Mouse (Mus musculus): Measurements from ENCODE around the gene Ccnb2.
"Not testable (repeated sequence)": the region's sequence is repeated elsewhere in the genome, so short reads cannot be mapped to it uniquely, and the experiment has no call there.

Ccnb2 gene

GRCm38 (mm10) chr9:70421257-70422056 is at the start of gene Ccnb2:
Gene Ccnb2 (minus strand): TSS chr9:70421547.
- peak; percentile 91 for DNase-seq (ENCODE audit: extremely low spot score)

- DNase-seq (ENCODE audit: extremely low spot score): not testable (repeated sequence)
These were observed 41.7 kb upstream of the Ccnb2 start for GRCm38 (mm10) chr9:70463091-70463490.

GRCm38 (mm10) chr9:70452371-70452770 is 31.0 kb upstream of the Ccnb2 start:
- no peak for DNase-seq (ENCODE audit: extremely low spot score)

- DNase-seq (ENCODE audit: extremely low spot score): no peak
These were observed 27.7 kb upstream of the Ccnb2 start for GRCm38 (mm10) chr9:70449072-70449471.

GRCm38 (mm10) chr9:70439959-70440358 is 18.6 kb upstream of the Ccnb2 start:
- DNase-seq (ENCODE audit: extremely low spot score): no peak

GRCm38 (mm10) chr9:70422661-70423060 is 1.3 kb upstream of the Ccnb2 start:
- DNase-seq (ENCODE audit: extremely low spot score): no peak

GRCm38 (mm10) chr9:70416412-70416811 is 4.9 kb downstream of the Ccnb2 start:
- DNase-seq (ENCODE audit: extremely low spot score): no peak

- no peak for DNase-seq (ENCODE audit: extremely low spot score)
These were observed 8.3 kb downstream of the Ccnb2 start for GRCm38 (mm10) chr9:70413038-70413437.

GRCm38 (mm10) chr9:70410668-70411067 is 10.7 kb downstream of the Ccnb2 start:
- no peak for DNase-seq (ENCODE audit: extremely low spot score)

- DNase-seq (ENCODE audit: extremely low spot score): no peak
These were observed 11.6 kb downstream of the Ccnb2 start for GRCm38 (mm10) chr9:70409743-70410142.

GRCm38 (mm10) chr9:70408791-70409190 is 12.6 kb downstream of the Ccnb2 start:
- no peak for DNase-seq (ENCODE audit: extremely low spot score)

- no peak for DNase-seq (ENCODE audit: extremely low spot score)
These were observed 14.8 kb downstream of the Ccnb2 start for GRCm38 (mm10) chr9:70406596-70406995.

- DNase-seq (ENCODE audit: extremely low spot score): no peak
These were observed 19.3 kb downstream of the Ccnb2 start for GRCm38 (mm10) chr9:70401937-70402539.

GRCm38 (mm10) chr9:70396083-70396482 is 25.3 kb downstream of the Ccnb2 start:
- DNase-seq (ENCODE audit: extremely low spot score): no peak

GRCm38 (mm10) chr9:70395617-70396016 is 25.7 kb downstream of the Ccnb2 start:
- no peak for DNase-seq (ENCODE audit: extremely low spot score)

GRCm38 (mm10) chr9:70392563-70392907 is 28.8 kb downstream of the Ccnb2 start:
- peak; percentile 62 for DNase-seq (ENCODE audit: extremely low spot score)

GRCm38 (mm10) chr9:70391660-70392562 is 29.4 kb downstream of the Ccnb2 start:
- no peak for DNase-seq (ENCODE audit: extremely low spot score)

- no peak for DNase-seq (ENCODE audit: extremely low spot score)
These were observed 30.3 kb downstream of the Ccnb2 start for GRCm38 (mm10) chr9:70391042-70391441.

- no peak for DNase-seq (ENCODE audit: extremely low spot score)
These were observed 31.8 kb downstream of the Ccnb2 start for GRCm38 (mm10) chr9:70389548-70389947.

- DNase-seq (ENCODE audit: extremely low spot score): no peak
These were observed 33.8 kb downstream of the Ccnb2 start for GRCm38 (mm10) chr9:70387410-70388119.

GRCm38 (mm10) chr9:70384958-70385728 is 36.2 kb downstream of the Ccnb2 start:
- DNase-seq (ENCODE audit: extremely low spot score): no peak

All from embryo, embryonic 9.5 days (tissue).